Mouse (Mus musculus) liver, adult 2 months (tissue): ENCODE data around the gene Ptpn7.

Experiments used
- CTCF ChIP-seq: fragments of 200-500 bp; IDR thresholded peaks from 2 replicates; pipeline ENCODE4 v1.5.1; 2011; ENCODE audit warnings: low read depth, low read length, control low read depth
- POLR2A ChIP-seq: fragments of 200-500 bp; IDR thresholded peaks from 2 replicates; pipeline ENCODE4 v1.6.1; 2011; ENCODE audit warnings: low read length, control low read depth; ENCODE audit not compliant: insufficient read depth; ENCODE audit errors: extremely low read depth

GRCm38 (mm10) chr1:135156300-135156699 lies 23.8 kb downstream of the Ptpn7 start:
- TF ChIP-seq CTCF (no peak), POLR2A (no peak)
